Mouse (Mus musculus): ENCODE results near the gene Dact2. TPM values are rescaled to one million over a fixed set of nuclear protein-coding genes. Genes with fewer than 3 reads are reported as not detected.

The Dact2 gene
- polyA plus RNA-seq, 1 experiment from 2014 or later = 1.7 TPM

DNA sequence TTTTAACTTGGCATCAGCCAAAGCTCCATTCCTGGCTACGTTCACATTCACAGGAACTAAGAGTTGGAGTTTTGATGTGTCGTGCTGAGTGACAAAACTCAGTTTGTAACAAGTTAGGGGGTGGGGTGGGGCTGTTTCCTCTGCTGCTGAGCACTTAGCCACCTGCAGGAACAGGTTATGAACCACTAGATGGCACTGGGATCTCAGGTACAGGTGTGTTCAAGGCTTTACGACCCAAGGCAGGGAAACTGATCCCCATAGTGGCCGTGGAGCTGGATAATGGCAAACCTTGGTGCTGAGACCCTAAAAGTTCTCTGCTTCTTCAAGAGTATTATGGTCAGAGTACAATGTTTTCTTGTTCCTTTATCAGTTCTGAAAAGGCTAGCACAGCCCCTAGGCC lies 29.6 kb upstream of the Dact2 start:
- Histone ChIP-seq H3K36me3 (no peaks in the 10 kb centered on the region), H3K4me1 (replicated peaks) (no peaks in the 10 kb centered on the region), H3K4me3 (no peak overlapping the region), H3K27me3 (replicated peaks) (peaks cover 98% of the 10 kb centered on the region), H3K27ac (ENCODE audit: poor library complexity, severe bottlenecking) (no peak overlapping the region), H3K9me3 (replicated peaks) (no peaks in the 10 kb centered on the region), H3K9ac (no peak overlapping the region), H3K4me2 (no peak overlapping the region)
- no peak for ATAC-seq (ENCODE audit: insufficient number of reproducible peaks, low FRiP score)
- 37% methylated on average over 4 of the region's 4 CpGs for WGBS

DNA sequence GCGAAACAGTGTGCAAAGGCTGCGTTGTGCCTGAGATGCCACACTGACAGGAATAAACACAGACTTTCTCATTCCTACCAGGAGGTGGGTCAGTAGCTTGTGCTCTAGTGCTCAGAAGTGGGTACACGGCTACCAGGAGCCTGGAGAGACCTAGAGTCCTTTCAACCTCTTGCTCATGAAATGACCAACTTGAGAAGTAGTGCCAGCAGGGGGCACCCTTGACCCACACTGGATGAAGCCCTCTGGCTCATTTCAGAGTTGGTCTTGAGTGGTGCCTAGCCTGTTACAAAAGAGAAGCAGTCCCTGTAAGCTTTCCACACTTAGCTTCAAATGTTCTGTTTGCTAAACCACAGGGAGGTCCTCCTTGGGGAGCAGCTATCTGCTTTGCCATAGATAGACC lies 28.5 kb upstream of the Dact2 start:
- Histone ChIP-seq H3K9ac (no peak overlapping the region), H3K9me3 (replicated peaks) (no peaks in the 10 kb centered on the region), H3K27ac (ENCODE audit: poor library complexity, severe bottlenecking) (no peak overlapping the region), H3K27me3 (replicated peaks) (peaks cover 96% of the 10 kb centered on the region), H3K4me2 (no peak overlapping the region), H3K36me3 (no peaks in the 10 kb centered on the region), H3K4me1 (replicated peaks) (no peaks in the 10 kb centered on the region), H3K4me3 (no peak overlapping the region)
- 51% methylated on average over 3 of the region's 3 CpGs for WGBS
- 0 out of 2 replicates have a peak, but pooled peaks have one; percentile 10 for ATAC-seq (ENCODE audit: insufficient number of reproducible peaks, low FRiP score)

DNA sequence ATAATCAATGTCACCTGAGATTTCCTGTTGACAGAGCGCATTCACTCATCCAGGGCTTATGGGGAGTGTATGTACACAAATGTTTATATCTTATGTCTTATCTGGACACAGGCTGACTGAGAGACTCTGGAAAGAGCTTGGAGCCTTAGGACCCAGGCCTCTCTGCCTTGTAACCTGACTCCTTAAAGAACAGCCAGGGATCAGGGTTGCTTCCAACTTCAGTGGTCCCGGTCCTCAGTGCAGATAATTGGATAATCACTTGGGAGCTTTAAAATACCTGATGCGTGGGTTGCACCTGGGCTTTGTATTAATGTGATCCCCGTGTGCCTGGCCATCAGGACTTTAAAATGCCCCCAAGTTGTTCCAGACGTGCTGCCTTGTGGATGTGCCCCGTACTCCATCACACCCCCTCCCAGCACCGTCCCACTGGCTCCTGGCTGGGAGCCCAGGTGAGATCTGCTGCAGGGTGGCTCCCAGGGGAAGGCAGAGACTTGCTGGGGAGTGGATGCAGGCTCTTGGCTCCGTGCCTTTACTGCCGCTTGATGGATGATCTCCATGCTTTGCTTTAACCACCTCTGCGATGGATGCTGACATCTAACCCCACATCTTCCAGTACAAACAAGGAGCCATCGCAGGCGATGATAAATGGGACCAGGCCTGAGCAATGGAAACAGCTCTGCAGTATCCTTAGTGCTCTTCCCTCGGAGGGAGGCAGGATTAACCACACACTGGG lies 26.8 kb upstream of the Dact2 start:
- H3K4me1 ChIP-seq (replicated peaks) = no peaks in the 10 kb centered on the region
- H3K9ac ChIP-seq = no peak overlapping the region
- no peak for ATAC-seq (ENCODE audit: insufficient number of reproducible peaks, low FRiP score)
- peaks cover 96% of the 10 kb centered on the region for H3K27me3 ChIP-seq (replicated peaks)
- no peaks in the 10 kb centered on the region for H3K9me3 ChIP-seq (replicated peaks)
- H3K4me2 ChIP-seq = no peak overlapping the region
- 13% methylated on average over 13 of the region's 13 CpGs for WGBS
- no peak overlapping the region for H3K27ac ChIP-seq (ENCODE audit: poor library complexity, severe bottlenecking)
- H3K36me3 ChIP-seq = no peaks in the 10 kb centered on the region
- H3K4me3 ChIP-seq = no peak overlapping the region

DNA sequence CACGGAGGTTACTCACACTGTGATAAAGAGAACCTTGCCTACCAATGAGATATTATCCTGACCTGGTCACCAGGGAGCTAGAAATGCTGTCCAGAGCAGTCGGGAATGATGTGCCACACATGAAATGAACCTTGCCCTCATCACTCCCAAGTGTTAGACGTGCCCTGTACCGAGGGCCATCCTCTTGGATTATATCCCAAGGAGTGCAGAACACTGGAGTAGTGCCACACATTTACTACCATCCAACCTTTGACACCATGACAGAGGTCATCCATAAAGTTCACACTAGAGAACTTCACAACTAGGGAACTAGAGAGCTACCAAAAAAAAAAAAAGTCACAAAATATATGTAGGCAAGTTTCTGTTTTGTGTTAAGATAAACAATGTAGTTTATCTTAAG lies 24.3 kb upstream of the Dact2 start:
- Histone ChIP-seq H3K4me2 (no peak overlapping the region), H3K4me1 (replicated peaks) (no peaks in the 10 kb centered on the region), H3K27ac (ENCODE audit: poor library complexity, severe bottlenecking) (no peak overlapping the region), H3K9me3 (replicated peaks) (no peaks in the 10 kb centered on the region), H3K36me3 (no peaks in the 10 kb centered on the region), H3K4me3 (no peak overlapping the region), H3K9ac (no peak overlapping the region), H3K27me3 (replicated peaks) (peaks cover 72% of the 10 kb centered on the region)
- WGBS = 70% methylated on average over 4 of the region's 4 CpGs
- no peak for ATAC-seq (ENCODE audit: insufficient number of reproducible peaks, low FRiP score)

DNA sequence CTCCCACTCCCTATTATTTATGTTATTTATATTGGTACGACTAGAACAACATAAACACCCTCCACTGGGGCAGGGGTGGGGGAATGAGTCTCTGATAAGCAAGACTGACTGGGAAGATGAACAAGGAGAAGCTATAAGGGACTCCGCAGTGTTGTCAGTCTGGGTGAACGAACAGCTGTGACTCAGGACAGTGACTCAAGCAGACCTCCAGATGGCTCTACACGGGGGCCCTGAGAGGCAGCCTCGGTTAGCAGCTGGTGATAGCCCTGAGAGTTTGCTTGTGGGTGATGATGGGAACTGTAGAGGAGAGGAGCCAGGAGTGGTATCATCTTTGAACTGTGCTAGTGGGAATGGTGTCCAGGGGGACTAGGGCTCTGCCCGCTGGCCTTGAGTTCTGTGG lies 23.5 kb upstream of the Dact2 start:
- WGBS = 23% methylated on average over 6 of the region's 6 CpGs
- ATAC-seq (ENCODE audit: insufficient number of reproducible peaks, low FRiP score) = no peak
- Histone ChIP-seq H3K9me3 (replicated peaks) (no peaks in the 10 kb centered on the region), H3K4me1 (replicated peaks) (no peaks in the 10 kb centered on the region), H3K4me2 (no peak overlapping the region), H3K27me3 (replicated peaks) (peaks cover 65% of the 10 kb centered on the region), H3K36me3 (no peaks in the 10 kb centered on the region), H3K9ac (no peak overlapping the region), H3K4me3 (no peak overlapping the region), H3K27ac (ENCODE audit: poor library complexity, severe bottlenecking) (no peak overlapping the region)

DNA sequence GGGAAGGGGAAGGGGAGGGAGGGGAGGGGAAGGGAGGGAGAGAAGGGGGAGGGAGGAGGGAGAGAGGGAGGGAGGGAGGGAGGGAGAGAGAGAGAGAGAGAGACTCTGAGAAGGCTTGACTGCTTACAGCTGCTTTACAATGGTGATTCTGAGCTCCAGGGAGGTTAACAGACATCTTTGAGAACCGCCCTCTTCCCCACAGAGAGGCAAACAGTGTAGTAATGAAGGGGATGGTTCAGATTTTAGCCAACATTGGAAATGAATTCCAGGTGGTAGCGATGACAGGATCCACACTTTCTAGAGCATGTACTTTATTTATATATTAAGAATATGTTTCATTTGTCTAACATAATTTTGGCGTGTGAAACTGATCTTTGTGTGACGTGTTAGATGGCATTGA lies 22.7 kb upstream of the Dact2 start:
- no peak for ATAC-seq (ENCODE audit: insufficient number of reproducible peaks, low FRiP score)
- H3K27ac ChIP-seq (ENCODE audit: poor library complexity, severe bottlenecking) = no peak overlapping the region
- H3K4me3 ChIP-seq = no peak overlapping the region
- no peaks in the 10 kb centered on the region for H3K36me3 ChIP-seq
- H3K4me1 ChIP-seq (replicated peaks) = no peaks in the 10 kb centered on the region
- H3K27me3 ChIP-seq (replicated peaks) = peaks cover 60% of the 10 kb centered on the region
- no peaks in the 10 kb centered on the region for H3K9me3 ChIP-seq (replicated peaks)
- H3K9ac ChIP-seq = no peak overlapping the region
- WGBS = 26% methylated on average over 4 of the region's 4 CpGs
- no peak overlapping the region for H3K4me2 ChIP-seq

DNA sequence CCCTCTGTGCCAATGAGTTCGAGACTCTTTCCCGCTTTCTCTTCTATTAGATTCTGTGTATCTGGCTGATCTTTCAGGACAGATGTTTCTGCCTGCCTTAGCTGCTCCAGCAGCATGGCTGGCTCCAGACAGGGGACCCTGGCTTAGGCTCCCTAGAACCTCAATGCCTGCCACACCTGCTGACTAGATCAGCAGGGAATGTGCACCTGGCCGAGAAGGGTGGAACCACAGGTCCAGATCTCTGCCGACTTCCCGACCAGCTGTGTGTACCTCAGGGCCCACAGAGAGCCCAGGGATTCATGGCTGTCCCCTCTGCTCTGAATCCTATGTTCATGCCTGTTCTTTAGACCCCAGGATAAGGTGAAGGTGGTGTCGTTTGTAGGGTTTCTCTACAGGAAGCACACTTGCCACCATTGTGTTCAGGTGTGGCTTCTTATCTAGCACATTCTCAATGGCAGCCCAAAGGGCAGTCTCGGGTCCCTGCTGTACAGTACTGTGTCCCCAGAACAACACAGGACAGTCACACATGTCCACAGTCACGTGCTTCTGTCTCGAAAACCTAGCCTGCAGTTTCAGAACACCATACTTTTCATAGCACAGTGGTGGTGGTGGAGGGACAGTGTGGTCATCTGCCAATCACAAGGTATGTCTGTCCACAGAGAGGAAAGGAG lies 22.0 kb upstream of the Dact2 start:
- Histone ChIP-seq H3K36me3 (no peaks in the 10 kb centered on the region), H3K4me3 (no peak overlapping the region), H3K9ac (no peak overlapping the region), H3K4me1 (replicated peaks) (no peaks in the 10 kb centered on the region), H3K9me3 (replicated peaks) (no peaks in the 10 kb centered on the region), H3K4me2 (no peak overlapping the region), H3K27ac (ENCODE audit: poor library complexity, severe bottlenecking) (no peak overlapping the region), H3K27me3 (replicated peaks) (peaks cover 60% of the 10 kb centered on the region)
- WGBS = 51% methylated on average over 9 of the region's 9 CpGs
- ATAC-seq (ENCODE audit: insufficient number of reproducible peaks, low FRiP score) = no peak

DNA sequence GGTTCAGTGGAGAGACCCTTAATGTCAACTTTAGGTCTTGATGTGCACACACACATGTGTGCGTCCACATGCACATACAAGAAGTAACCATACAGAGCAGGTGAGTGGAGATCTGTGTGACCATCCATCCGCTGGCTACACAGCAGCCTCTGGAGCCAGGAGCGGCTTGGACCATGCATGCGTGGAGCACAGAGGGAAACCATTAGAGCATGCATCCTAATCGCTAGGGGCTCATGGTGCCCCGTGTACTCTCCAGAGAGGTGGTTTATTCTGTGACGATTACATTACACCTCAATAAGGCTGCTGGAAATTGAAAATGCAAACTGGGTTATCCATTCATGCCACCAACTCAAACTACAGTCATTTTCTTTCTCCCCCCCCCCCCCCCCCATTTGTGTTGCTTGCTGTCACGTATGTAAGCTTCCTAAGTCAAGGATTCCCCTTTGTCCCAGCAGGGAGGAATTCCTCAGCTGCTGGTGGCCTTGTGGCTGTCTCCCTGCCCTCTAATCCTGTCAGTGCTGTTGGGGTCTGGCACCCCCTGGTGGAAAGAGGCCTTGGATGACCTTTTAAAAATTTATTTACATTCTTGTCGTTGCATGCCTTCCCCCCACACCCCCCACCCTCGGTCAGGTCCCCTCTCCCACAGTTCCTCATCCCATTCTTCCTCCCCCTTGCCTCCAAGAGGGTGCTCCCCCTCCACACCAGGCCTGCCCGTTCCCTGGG lies 17.9 kb upstream of the Dact2 start:
- no peak overlapping the region for H3K27ac ChIP-seq (ENCODE audit: poor library complexity, severe bottlenecking)
- no peaks in the 10 kb centered on the region for H3K9me3 ChIP-seq (replicated peaks)
- H3K4me1 ChIP-seq (replicated peaks) = no peaks in the 10 kb centered on the region
- ATAC-seq (ENCODE audit: insufficient number of reproducible peaks, low FRiP score) = no peak
- no peaks in the 10 kb centered on the region for H3K36me3 ChIP-seq
- no peak overlapping the region for H3K4me2 ChIP-seq
- H3K4me3 ChIP-seq = no peak overlapping the region
- no peak overlapping the region for H3K9ac ChIP-seq
- WGBS = 23% methylated on average over 11 of the region's 11 CpGs
- peaks cover 34% of the 10 kb centered on the region for H3K27me3 ChIP-seq (replicated peaks)

DNA sequence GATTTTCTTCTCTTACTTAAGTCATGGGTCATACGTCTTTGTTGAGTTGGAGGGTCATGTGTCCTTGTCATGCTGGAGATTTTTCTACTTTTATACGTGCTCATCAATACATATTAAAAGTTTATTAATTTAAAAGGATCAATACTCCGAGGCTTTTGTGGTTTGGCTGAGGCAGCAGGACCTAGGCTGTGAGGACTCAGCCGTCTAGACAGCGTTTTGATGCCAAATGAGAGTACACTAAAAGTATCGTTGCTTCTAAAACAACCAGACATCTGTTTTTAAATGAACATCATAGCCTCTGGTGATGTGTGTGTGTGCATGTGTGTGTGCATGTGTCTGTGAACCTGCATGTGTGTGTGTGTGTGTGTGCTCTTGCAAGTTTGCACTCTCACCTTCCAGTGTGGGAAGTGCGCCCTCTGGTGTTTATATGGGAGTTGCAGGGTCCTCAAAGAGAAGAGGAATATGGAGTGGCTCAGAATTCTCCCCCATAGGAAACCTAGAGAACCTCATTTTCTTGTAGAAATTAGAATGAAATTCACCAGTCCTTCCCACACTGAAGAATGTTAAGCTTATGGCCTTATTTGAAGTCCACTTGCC lies 16.6 kb upstream of the Dact2 start:
- H3K27me3 ChIP-seq (replicated peaks) = peaks cover 22% of the 10 kb centered on the region
- ATAC-seq (ENCODE audit: insufficient number of reproducible peaks, low FRiP score) = no peak
- no peak overlapping the region for H3K4me2 ChIP-seq
- H3K9me3 ChIP-seq (replicated peaks) = no peaks in the 10 kb centered on the region
- no peaks in the 10 kb centered on the region for H3K36me3 ChIP-seq
- H3K27ac ChIP-seq (ENCODE audit: poor library complexity, severe bottlenecking) = no peak overlapping the region
- WGBS = 60% methylated on average over 7 of the region's 7 CpGs
- no peaks in the 10 kb centered on the region for H3K4me1 ChIP-seq (replicated peaks)
- H3K4me3 ChIP-seq = no peak overlapping the region
- no peak overlapping the region for H3K9ac ChIP-seq

DNA sequence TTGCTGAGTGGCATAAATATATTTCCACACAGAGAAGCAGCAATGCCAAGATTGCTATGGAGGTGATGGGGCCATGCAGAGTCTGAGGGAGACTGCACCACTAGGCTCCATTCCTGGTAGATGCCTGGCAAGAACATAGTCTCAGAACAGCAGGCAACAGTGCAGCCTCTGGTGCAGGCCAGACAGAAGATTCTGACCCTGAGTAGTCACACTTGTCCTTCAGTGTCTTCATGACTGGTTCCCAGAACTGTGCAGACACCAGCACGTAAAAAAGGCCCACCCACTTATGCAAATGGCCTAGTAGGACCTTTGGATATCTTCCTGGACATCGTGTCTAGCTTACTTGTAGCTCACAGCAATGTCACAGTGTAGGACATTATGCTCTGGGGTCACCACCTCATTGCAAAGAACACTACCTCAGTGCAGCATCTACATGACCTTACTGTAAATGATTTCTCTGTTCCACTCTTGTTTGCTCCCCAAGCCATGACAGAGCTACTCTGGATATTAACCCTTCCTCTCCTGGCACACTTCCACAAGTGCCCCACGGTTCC lies 9.9 kb upstream of the Dact2 start:
- no peaks in the 10 kb centered on the region for H3K4me1 ChIP-seq (replicated peaks)
- H3K4me2 ChIP-seq = no peak overlapping the region
- ATAC-seq (ENCODE audit: insufficient number of reproducible peaks, low FRiP score) = no peak
- H3K27ac ChIP-seq (ENCODE audit: poor library complexity, severe bottlenecking) = no peak overlapping the region
- H3K27me3 ChIP-seq (replicated peaks) = peaks cover 34% of the 10 kb centered on the region; the same call in 1 of the 2 replicates
- H3K4me3 ChIP-seq = no peak overlapping the region
- H3K36me3 ChIP-seq = no peaks in the 10 kb centered on the region
- H3K9me3 ChIP-seq (replicated peaks) = no peaks in the 10 kb centered on the region
- H3K9ac ChIP-seq = no peak overlapping the region
- WGBS = 54% methylated on average over 3 of the region's 3 CpGs

DNA sequence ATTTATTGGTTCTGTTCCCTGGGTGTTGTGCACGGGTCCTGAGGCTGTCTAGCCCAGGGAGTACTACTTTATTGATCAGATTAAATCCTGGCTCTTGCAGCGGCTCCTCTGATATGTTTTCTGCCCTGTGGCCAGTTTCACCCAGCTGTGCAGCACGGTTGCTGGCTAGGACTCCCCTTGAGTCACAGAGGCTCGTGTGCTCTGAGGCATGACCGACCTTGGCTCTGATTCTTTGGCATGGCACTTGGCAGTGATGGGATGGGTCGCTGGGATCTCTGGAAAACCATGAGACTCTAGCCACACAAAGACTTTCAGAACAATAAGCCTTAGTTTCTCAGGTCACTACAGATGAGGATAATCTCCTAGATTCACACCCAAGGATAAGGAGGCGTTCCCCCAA lies 8.7 kb upstream of the Dact2 start:
- Histone ChIP-seq H3K9me3 (replicated peaks) (no peaks in the 10 kb centered on the region), H3K4me3 (no peak overlapping the region), H3K4me2 (no peak overlapping the region), H3K4me1 (replicated peaks) (no peaks in the 10 kb centered on the region), H3K27ac (ENCODE audit: poor library complexity, severe bottlenecking) (no peak overlapping the region), H3K27me3 (replicated peaks) (peaks cover 28% of the 10 kb centered on the region), H3K9ac (no peak overlapping the region), H3K36me3 (no peaks in the 10 kb centered on the region)
- ATAC-seq (ENCODE audit: insufficient number of reproducible peaks, low FRiP score) = no peak
- WGBS = 78% methylated on average over 7 of the region's 7 CpGs

All from heart, embryonic 12.5 days (tissue).